Mouse (Mus musculus) G1E (cell line): ENCODE results near the gene Cyp39a1. TPM values are rescaled to one million over a fixed set of nuclear protein-coding genes. Genes with fewer than 3 reads are reported as not detected.

Experiments
- ATAC-seq: 2 replicates; pipeline ENCODE4 v1.8.0; 2016; ENCODE audit warnings: mild to moderate bottlenecking; ENCODE audit not compliant: insufficient number of reproducible peaks, poor library complexity, low FRiP score, severe bottlenecking; ENCODE audit errors: extremely low read depth
- DNase-seq: peaks from one replicate; pipeline ENCODE4 v3.0.0; 2012; ENCODE audit warnings: low spot score
- H3K27me3 ChIP-seq: 2 replicates; pipeline ENCODE4 v1.6.1; 2012; ENCODE audit warnings: mild to moderate bottlenecking, low read length, inconsistent platforms; ENCODE audit not compliant: insufficient read depth
- H3K36me3 ChIP-seq: replicated peaks from 2 replicates; pipeline ENCODE3; 2012; ENCODE audit warnings: mild to moderate bottlenecking, inconsistent platforms
- H3K4me1 ChIP-seq: 2 replicates; pipeline ENCODE4 v1.6.1; 2012; ENCODE audit warnings: low read depth, low read length, inconsistent platforms, mixed read lengths; ENCODE audit not compliant: insufficient read depth
- H3K4me3 ChIP-seq: 2 replicates; pipeline ENCODE4 v1.5.1; 2012; ENCODE audit warnings: low read depth, mild to moderate bottlenecking, inconsistent platforms, low read length, moderate library complexity, mixed read lengths
- H3K9me3 ChIP-seq: replicated peaks from 2 replicates; pipeline ENCODE4 v1.6.1; 2012; ENCODE audit warnings: inconsistent platforms
- CTCF ChIP-seq: IDR thresholded peaks from 2 replicates; pipeline ENCODE4 v1.5.1; 2012; ENCODE audit warnings: low read depth, low read length, inconsistent platforms, mixed read lengths
- GATA1 ChIP-seq: IDR thresholded peaks from 2 replicates; pipeline ENCODE4 v1.6.1; 2012; ENCODE audit warnings: borderline replicate concordance, low read length, inconsistent platforms, mixed read lengths
- GATA2 ChIP-seq: IDR thresholded peaks from 2 replicates; pipeline ENCODE4 v1.6.1; 2012; ENCODE audit warnings: low read depth, low read length, inconsistent platforms, borderline replicate concordance
- POLR2AphosphoS5 ChIP-seq: IDR thresholded peaks from 2 replicates; pipeline ENCODE4 v1.6.1; 2012; ENCODE audit warnings: low read depth, low read length, inconsistent platforms; ENCODE audit not compliant: insufficient replicate concordance
- TAL1 ChIP-seq: conservative IDR thresholded peaks from 2 replicates; pipeline ENCODE4 v1.6.1; 2012; ENCODE audit warnings: low read depth, low read length, inconsistent platforms, mixed read lengths
- polyA plus RNA-seq: library from polyadenylated mRNA; stranded (reverse); fragments of >175 nt; gene quantifications from 2 replicates; pipeline ENCODE4 v1.2.3, GENCODE M21; 2012
- total RNA-seq, 2 experiments: library from RNA; stranded (forward) in 1 of 2; stranded (reverse) in 1 of 2; fragments of 200-1000 nt in 1 of 2; fragments of >200 nt in 1 of 2; fragmentation: Nextera tagmentation in 1 of 2; gene quantifications; 2 replicates each; pipeline ENCODE4 v1.2.3; 2014 to 2017

Cyp39a1 gene
- total and polyA plus RNA-seq, 3 experiments: not detected

DNA sequence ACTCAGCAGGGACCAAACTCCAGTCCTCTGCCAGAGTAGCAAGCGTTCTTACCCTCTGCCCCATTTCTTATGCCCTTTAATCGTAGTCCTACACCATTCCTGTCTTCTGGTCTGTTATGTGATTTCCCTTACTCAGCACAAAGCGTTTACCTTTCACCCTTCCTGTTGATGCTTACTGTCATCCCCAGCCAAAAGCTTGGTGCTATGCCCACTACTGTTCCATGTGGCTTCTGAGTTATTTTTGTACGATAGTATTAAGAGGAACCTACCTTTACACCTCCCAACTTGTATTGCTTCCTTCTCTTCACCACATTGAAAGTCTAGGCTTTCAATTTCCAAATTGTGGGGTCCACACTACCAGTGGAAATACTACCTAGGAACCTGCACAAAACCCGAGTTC, 76.7 kb downstream of the Cyp39a1 start:
- no peaks in the 10 kb centered on the region for H3K27me3 ChIP-seq
- ATAC-seq: no peak

GRCm38 (mm10) chr17:43744425-43744824, 77.2 kb downstream of the Cyp39a1 start:
- no peak for DNase-seq
- H3K4me1 ChIP-seq: no peaks in the 10 kb centered on the region

More for the DNA sequence above, 76.7 kb downstream of the Cyp39a1 start:
- H3K36me3 ChIP-seq: no peaks in the 10 kb centered on the region
- peaks cover 6% of the 10 kb centered on the region for H3K9me3 ChIP-seq
- no peaks in the 10 kb centered on the region for H3K4me1 ChIP-seq
- TF ChIP-seq TAL1: no peak
- TF ChIP-seq GATA1: no peak
- no peak for TF ChIP-seq GATA2
- TF ChIP-seq CTCF: no peak
- no peak for TF ChIP-seq POLR2AphosphoS5
- no peak for DNase-seq
- no peak overlapping the region for H3K4me3 ChIP-seq

GRCm38 (mm10) chr17:43751146-43751545, 83.9 kb downstream of the Cyp39a1 start:
- TF ChIP-seq TAL1 (no peak), CTCF (no peak), GATA2 (no peak), GATA1 (no peak), POLR2AphosphoS5 (no peak)
- no peak for ATAC-seq
- no peaks in the 10 kb centered on the region for H3K27me3 ChIP-seq
- no peak overlapping the region for H3K4me3 ChIP-seq
- DNase-seq: no peak
- no peaks in the 10 kb centered on the region for H3K36me3 ChIP-seq
- H3K9me3 ChIP-seq: peaks cover 39% of the 10 kb centered on the region
- no peaks in the 10 kb centered on the region for H3K4me1 ChIP-seq

More at GRCm38 (mm10) chr17:43744425-43744824, 77.2 kb downstream of the Cyp39a1 start:
- no peak overlapping the region for H3K4me3 ChIP-seq
- TF ChIP-seq TAL1: no peak
- no peak for TF ChIP-seq CTCF
- TF ChIP-seq POLR2AphosphoS5: no peak
- TF ChIP-seq GATA1: no peak
- no peak for TF ChIP-seq GATA2
- H3K36me3 ChIP-seq: no peaks in the 10 kb centered on the region
- H3K27me3 ChIP-seq: no peaks in the 10 kb centered on the region
- H3K9me3 ChIP-seq: peaks cover 8% of the 10 kb centered on the region
- no peak for ATAC-seq

- Histone ChIP-seq H3K36me3 (no peaks in the 10 kb centered on the region), H3K9me3 (peaks cover 49% of the 10 kb centered on the region), H3K4me1 (no peaks in the 10 kb centered on the region), H3K27me3 (no peaks in the 10 kb centered on the region), H3K4me3 (no peak overlapping the region)
- no peak for ATAC-seq
- DNase-seq: no peak
- TF ChIP-seq POLR2AphosphoS5: no peak
- no peak for TF ChIP-seq CTCF
- no peak for TF ChIP-seq GATA2
- no peak for TF ChIP-seq GATA1
- TF ChIP-seq TAL1: no peak
Measured at GRCm38 (mm10) chr17:43752811-43753210, 85.6 kb downstream of the Cyp39a1 start.

GRCm38 (mm10) chr17:43754687-43755086, 87.5 kb downstream of the Cyp39a1 start:
- no peak for TF ChIP-seq CTCF
- TF ChIP-seq GATA1: no peak
- no peak for TF ChIP-seq TAL1
- no peak for TF ChIP-seq GATA2
- TF ChIP-seq POLR2AphosphoS5: no peak
- H3K36me3 ChIP-seq: no peaks in the 10 kb centered on the region
- ATAC-seq (no peak), DNase-seq (no peak)
- H3K9me3 ChIP-seq: peaks cover 53% of the 10 kb centered on the region
- H3K27me3 ChIP-seq: no peaks in the 10 kb centered on the region
- no peaks in the 10 kb centered on the region for H3K4me1 ChIP-seq
- no peak overlapping the region for H3K4me3 ChIP-seq

GRCm38 (mm10) chr17:43758607-43759259, 91.5 kb downstream of the Cyp39a1 start:
- no peaks in the 10 kb centered on the region for H3K36me3 ChIP-seq
- DNase-seq (no peak), ATAC-seq (no peak)
- H3K4me1 ChIP-seq: no peaks in the 10 kb centered on the region
- peaks cover 47% of the 10 kb centered on the region for H3K9me3 ChIP-seq
- no peaks in the 10 kb centered on the region for H3K27me3 ChIP-seq
- no peak overlapping the region for H3K4me3 ChIP-seq
- TF ChIP-seq TAL1: no peak
- TF ChIP-seq POLR2AphosphoS5: no peak
- TF ChIP-seq GATA1: no peak
- TF ChIP-seq GATA2: no peak
- no peak for TF ChIP-seq CTCF

- ATAC-seq (no peak), DNase-seq (no peak)
- H3K27me3 ChIP-seq: no peaks in the 10 kb centered on the region
- H3K36me3 ChIP-seq: no peaks in the 10 kb centered on the region
- H3K4me1 ChIP-seq: no peaks in the 10 kb centered on the region
- H3K9me3 ChIP-seq: peaks cover 27% of the 10 kb centered on the region
- TF ChIP-seq POLR2AphosphoS5: no peak
- TF ChIP-seq TAL1: no peak
- no peak for TF ChIP-seq GATA2
- no peak for TF ChIP-seq CTCF
- TF ChIP-seq GATA1: no peak
- H3K4me3 ChIP-seq: no peak overlapping the region
Measured at GRCm38 (mm10) chr17:43784531-43784930, 117.3 kb downstream of the Cyp39a1 start.
